Mouse (Mus musculus) brain, embryonic 14.5 days (tissue): ENCODE data around the gene Asna1.

Source experiments
- CTCF ChIP-seq: fragments of 200-500 bp; IDR thresholded peaks from 2 replicates; pipeline ENCODE4 v1.5.1; 2012; ENCODE audit warnings: inconsistent platforms, mild to moderate bottlenecking, moderate library complexity, borderline replicate concordance; ENCODE audit not compliant: insufficient read depth, insufficient read length; ENCODE audit errors: extremely low read depth
- POLR2A ChIP-seq: fragments of 200-500 bp; IDR thresholded peaks from 2 replicates; pipeline ENCODE4 v1.6.1; 2012; ENCODE audit warnings: mild to moderate bottlenecking, inconsistent platforms, borderline replicate concordance; ENCODE audit not compliant: poor library complexity, insufficient read depth, insufficient read length, severe bottlenecking; ENCODE audit errors: extremely low read depth

DNA sequence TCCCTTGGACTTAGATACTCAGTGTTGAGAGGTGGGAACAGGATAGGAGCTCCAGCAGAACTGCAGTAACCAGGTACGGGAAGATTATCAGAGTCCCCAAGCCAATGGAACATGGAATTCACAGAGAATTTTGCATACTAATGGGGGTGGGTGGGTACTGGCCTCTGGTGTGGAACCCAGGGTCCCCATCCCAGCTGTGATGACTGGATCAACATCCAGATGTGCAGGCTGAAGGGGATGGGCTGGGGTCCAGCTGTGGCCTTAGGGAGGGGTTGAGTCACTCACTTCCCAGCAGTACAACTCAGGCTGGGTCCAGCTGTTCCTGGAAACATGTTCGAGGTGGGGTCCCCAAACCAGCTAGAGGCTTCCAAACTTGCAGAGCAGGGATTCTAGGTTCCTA is 37.2 kb downstream of the Asna1 start:
- TF ChIP-seq CTCF (no peak), POLR2A (no peak)
